Mouse (Mus musculus) cerebellum, adult 9-10 months (tissue): Measurements from ENCODE around the gene Olfr1364.

Source experiments
- DNase-seq: peaks from one replicate; pipeline ENCODE4 v3.0.0; 2022

Olfr1364 gene

GRCm38 (mm10) chr13:21581659-21582058 is at the start of gene Olfr1364:
TSS of gene Olfr1364 (minus strand) at chr13:21581759.
- no peak for DNase-seq

- no peak for DNase-seq
Measured at GRCm38 (mm10) chr13:21613922-21614321, 32.4 kb upstream of the Olfr1364 start, which contains the start of gene Olfr1362. TSS of gene Olfr1362 (minus strand) at chr13:21614022.

GRCm38 (mm10) chr13:21591618-21592017 is 10.1 kb upstream of the Olfr1364 start:
- no peak for DNase-seq

GRCm38 (mm10) chr13:21559793-21560192 is 21.8 kb downstream of the Olfr1364 start, which contains the start of gene Olfr1535:
TSS of gene Olfr1535 (minus strand) at chr13:21559893.
- no peak for DNase-seq

- DNase-seq, result no peak
Measured at GRCm38 (mm10) chr13:21550416-21551110, 31.0 kb downstream of the Olfr1364 start.

GRCm38 (mm10) chr13:21549487-21549886 is 32.1 kb downstream of the Olfr1364 start:
- no peak for DNase-seq

- DNase-seq, result no peak
Measured at GRCm38 (mm10) chr13:21542708-21543107, 38.9 kb downstream of the Olfr1364 start, which contains the start of gene Olfr1366. TSS of gene Olfr1366 (minus strand) at chr13:21542808.

- DNase-seq, result peak; percentile 90
Measured at GRCm38 (mm10) chr13:21530781-21531201, 50.8 kb downstream of the Olfr1364 start, which contains the start of gene Zkscan8. TSS of gene Zkscan8 (minus strand) at chr13:21531120.

GRCm38 (mm10) chr13:21530136-21530535 is 51.4 kb downstream of the Olfr1364 start:
- no peak for DNase-seq
